Mouse (Mus musculus) retina, embryonic 14.5 days (tissue): ENCODE data around the gene Plekhg2.
"Not testable (repeated sequence)": the region's sequence is repeated elsewhere in the genome, so short reads cannot be mapped to it uniquely, and the experiment has no call there.

Experiments
- DNase-seq: peaks from one replicate; pipeline ENCODE4 v3.0.0-alpha.2; 2015; ENCODE audit warnings: low spot score

The Plekhg2 gene

DNA sequence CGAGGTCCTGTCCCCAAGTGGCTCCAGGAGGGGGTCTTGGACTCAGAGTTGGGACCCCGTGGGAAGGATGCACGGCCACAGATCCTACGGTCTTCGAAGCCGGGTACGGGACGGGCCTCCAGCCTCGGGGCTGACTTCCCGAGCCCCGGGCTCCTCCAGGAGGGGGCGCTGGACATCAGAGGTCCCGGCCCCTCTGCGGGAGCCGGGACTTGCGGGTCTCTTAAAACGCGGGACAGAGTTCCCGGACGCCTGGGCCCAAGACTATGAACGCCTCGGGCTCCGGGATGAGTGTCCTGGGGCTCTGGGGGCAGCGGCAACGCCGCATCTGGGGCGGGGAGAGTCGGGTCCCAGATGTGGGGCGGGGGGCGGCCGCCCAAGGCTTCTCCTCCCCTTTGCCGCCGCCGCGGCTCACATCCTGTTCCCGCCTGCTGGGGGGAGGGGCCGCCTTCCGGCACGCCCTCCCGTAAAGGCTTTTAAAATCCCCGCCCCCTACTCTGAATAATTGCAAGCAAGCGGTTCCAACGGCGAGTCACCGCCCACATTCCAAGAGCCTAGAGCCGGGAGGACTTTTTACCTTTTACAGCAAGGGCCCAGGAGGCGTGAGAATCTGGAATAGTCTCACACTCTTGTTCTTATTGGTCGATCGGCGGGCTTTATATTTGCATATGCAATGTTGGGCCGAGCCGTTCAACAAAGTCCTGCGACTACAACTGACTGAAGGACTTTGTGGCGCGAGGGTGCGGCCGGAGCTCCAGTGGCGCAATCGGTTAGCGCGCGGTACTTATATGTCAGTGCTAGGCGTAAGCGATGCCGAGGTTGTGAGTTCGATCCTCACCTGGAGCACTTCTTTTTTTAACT lies at the start of gene Plekhg2:
Gene Plekhg2 (minus strand): TSS at position 349 of the 858 bp plus-strand sequence.
- DNase-seq: peak; percentile 98

DNA sequence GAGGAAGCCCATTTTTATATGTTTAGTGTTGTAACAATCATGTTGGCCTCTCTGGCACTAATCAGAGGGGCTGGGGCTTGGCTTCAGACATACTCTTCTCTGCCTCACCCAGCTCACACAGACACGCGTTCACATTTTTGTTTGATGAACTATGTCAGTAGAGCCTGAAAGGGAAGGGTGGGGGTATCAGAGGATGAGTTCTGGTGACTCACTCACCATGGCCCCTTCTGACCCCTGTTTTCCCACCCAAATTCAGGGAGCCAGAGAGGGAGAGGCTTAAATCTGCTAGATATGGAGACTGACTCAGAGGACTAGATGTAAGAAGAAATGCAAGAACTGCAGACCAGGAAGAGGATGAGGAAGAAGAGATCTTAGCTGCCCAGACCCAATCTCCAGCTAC lies 47.0 kb upstream of the Plekhg2 start:
- DNase-seq: no peak

DNA sequence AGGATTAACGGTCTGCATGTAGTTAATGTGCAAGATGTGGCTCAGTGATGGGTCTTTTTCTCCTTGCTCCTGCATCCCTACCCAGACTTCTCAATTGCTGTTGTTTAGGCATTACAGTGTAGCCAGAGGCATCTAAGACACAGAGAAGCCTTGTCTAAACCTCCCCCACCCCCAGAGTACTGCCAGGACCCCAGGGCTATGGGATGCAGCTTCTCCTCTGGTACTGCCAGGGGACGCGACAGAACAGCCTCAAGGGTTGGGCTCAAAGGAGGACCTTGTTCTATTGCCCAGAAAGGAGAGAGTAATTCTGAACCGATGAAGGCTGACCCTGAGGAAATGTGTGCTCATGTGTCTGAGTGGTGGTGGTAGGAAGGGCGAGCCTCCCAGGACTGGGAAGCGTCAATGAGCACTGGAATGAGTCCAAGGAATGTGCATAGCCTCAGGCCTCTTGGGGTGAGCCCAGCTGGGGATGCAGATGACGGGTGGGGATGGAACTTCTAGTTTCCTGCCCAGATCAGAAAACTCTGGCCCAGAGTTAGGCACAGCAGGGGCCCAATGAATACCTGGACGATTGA lies 45.8 kb upstream of the Plekhg2 start:
- DNase-seq: no peak

DNA sequence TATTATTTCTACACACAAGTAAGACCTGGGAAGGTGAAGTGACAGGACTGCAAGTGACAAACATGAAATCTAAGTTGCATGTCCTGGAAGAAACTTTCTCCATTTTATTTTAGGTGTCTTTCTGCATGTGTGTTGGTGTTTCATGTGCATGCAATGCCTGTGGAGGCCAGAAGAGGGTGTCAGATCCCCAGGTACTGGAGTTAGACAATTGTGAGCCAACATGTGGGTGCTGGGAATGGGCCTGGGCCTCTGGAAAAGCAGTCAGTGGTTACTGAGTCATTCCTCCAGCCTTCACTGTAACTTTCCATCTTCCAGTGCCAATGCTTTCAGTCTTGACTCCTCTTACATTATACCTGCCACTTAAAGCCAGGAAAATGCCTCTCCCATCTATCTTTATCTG lies 45.0 kb upstream of the Plekhg2 start:
- no peak for DNase-seq

DNA sequence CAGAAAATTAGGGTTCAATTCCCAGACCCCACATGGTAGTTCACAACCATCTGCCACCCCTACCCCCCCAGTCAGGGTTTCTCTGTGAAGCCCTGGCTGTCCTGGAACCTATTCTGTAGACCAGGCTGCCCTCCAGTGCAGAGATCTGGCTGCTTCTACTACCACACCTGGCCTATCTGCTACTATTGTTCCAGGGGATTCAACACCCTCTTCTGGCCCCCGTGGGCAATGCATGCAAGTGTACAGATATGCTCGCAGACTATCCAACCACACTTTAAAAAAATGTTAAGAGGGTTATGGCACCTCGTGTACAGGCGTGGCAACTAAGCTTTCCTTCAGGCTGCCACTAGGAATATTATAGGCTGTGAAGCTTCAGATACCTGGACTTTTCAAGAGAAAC lies 40.4 kb upstream of the Plekhg2 start:
- no peak for DNase-seq

DNA sequence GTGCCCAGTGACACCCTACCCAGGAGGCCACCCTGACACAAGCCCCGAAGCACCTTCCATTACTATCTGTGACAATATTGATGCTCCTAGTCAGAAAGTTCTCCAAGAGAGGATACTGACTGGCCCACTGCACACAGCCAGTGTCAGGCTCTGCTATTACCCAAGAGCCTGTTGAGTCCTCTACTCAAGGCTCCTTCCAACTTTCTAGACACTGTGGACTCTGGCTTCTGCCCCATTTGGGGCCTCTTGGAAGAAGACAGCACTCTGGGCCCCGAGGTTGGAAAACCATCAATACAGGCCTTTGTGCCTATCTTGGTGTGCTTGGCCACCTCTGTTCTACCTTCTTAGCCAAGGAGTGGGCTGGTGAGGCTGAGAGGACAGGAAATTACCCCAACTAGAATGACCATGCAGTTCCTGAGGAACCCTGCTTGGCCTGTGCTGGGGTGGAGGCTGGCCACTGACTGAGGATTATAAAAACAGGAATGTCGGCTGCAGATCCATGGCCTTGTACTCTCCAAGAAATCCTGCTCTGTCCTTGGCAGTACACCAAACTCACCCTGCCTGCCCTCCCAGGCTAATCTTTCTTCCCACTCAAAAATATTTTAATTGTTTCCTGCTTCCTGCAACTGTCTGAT lies 38.6 kb upstream of the Plekhg2 start:
- DNase-seq: no peak

DNA sequence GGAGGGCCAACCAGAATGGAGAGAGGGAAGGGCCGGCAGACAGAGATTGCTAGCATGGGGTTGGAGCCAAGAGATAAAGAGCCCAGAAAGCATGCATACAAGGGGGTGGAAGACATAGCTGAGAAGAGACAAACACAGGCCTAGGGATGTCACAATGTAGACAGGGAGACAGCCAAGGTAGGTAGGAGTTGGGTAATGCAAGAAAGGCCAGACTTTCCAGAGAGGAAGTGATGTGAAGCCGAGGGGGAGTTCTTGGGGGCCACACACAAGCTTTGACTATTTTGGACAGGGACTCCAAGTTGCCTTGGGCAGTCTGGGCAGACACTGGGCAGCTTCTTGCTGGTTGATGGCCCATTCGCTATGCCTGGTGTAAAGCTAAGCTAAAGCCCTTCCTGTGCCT lies 29.5 kb upstream of the Plekhg2 start:
- no peak for DNase-seq

DNA sequence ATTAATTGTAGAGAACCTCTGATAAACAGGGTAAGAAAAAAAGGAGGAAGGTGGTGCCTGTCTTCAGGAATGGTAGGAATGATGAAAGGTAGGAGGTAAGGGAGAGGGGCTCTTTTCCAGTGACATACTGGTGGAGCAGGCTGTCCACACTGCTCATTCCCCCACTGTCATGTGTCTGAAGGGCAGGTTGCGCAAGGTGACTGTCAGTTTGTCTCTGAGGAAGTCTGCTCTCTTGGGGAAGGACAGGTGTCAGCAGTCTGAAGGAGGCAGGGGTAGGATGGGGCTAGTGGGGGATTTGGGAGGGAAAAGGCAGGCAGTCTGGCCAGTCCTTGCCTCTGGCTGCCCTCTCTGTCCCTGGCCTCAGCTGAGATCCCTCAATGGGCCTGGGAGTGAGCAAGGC lies 28.6 kb upstream of the Plekhg2 start:
- DNase-seq: no peak

DNA sequence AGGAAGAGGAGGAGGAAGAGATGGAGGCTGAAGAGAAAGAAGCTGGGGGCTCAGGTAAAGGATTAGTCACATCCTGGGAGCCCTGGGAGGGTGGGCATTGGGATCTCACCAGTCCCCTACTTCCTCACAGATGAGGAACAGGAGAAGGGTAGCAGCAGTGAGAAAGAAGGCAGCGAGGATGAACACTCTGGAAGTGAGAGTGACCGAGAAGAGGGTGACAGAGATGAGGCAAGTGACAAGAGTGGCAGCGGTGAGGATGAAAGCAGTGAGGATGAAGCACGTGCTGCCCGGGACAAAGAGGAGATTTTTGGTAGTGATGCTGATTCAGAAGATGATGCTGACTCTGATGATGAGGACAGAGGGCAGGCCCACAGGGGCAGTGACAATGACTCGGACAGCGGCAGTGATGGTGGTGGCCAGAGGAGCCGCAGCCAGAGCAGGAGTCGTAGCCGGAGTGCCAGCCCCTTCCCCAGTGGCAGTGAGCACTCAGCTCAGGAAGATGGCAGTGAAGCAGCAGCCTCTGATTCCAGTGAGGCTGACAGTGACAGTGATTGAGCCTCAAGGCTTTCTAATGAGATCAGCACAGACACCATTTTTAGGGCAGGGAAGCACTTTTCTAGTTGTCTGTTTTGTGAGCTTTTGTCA lies 26.4 kb upstream of the Plekhg2 start:
- no peak for DNase-seq

DNA sequence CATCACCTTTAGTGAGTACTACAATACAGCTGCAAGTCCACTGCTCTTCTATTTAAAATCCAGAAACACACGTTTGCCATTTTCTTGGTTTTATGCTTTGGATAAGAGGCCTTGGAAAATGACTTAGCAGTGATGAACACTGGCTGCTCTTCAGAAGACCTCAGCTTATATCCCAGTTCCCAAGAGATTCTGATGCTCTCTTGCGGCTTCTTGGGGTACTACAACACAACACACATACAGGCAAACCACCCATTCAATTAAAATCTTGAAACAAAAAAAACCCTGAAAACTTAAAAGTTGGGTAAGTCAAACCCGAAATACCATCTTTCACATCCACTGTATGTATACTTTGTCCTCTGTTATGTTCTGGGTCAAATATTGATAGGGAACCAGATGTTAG lies 25.6 kb upstream of the Plekhg2 start:
- DNase-seq: peak; percentile 66

DNA sequence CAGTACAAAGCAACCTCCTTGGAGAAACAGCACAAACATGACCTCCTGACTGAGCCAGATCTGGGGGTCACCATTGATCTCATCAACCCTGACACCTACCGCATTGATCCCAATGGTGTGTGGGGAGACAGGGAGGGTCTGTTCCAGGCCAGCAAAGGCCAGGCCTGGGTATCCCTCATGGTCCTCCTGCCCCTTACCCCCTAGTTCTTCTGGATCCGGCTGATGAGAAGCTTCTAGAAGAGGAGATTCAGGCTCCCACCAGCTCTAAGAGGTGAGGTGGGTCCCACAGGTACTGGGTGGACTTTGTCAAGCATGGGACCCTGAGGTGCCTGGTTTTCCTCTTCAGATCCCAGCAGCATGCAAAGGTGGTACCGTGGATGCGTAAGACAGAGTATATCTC lies 23.0 kb upstream of the Plekhg2 start:
- no peak for DNase-seq

DNA sequence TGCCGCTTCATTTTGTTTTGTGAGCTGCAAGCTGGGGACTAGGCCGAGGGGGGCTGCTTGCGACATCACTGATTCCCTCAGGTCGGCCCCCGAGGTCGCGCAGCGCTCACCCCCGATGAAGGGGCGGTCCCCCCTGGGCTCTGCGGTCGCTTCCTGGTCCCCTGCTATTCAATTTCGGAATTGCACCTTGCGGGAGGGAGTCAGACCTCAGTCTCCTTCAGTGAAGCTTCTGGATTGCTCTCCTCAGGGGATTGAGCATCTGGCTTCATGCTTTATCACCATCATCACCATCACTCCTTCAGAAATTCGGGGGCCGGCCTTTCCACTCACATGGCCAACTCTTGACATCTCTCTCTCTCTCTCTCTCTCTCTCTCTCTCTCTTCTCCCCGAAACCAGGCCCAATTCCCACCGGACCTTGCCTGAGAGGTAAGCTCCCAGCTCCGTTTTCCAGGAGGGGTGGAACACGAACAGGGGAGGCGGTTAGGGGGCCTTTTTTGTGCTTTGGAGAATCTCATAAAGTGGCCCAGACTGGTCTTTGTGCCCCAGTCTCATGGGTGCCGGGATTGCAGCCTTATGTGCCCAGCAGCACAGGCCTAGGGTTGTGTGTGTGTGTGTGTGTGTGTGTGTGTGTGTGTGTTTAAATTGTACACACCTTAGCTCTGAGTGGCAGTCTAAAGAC lies 21.0 kb upstream of the Plekhg2 start:
- no peak for DNase-seq

DNA sequence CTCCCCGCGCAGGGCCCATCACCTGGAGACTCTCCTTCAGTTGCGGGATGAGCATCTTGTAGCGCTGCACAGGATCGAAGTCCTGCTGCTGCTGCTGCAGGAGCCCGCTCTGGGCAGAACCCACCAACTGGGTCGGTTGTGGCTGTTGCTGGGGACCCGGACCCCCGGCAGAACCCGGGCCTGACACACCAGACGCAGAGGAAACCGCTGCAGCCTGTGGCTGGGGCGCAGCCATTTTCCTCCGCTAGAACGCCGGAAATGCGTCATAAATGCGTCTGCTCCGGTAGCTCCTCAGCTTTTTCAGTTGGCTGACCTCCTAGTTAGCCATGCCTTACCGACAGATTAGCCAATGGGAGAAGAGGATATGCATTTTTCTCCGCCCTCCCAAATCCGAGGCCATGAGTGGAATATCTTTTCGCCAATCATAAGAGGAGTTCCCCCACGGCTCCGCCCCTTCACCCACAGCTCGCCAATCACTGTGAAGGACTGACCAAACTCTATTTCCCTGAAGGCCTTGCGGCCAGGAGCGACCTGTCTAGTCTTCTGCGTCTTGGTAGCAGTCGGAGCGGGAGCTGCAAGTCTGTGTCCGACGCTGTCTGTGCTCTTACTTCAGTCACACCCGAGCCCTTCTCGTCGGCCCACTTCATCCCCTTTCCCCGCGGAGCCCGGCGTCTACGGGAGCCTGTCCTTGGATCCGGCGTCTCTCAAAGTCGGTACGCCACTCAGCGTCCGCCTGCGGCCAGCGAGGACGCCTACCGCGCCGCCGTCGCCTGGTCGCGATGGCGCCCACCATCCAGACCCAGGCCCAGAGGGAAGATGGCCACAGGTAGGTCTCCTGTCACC lies 20.3 kb upstream of the Plekhg2 start, which contains the start of the genes Med29 and Paf1:
Gene Med29 (minus strand): TSS at position 280 of the 843 bp plus-strand sequence.
Gene Paf1 (plus strand): TSS at position 523 of the 843 bp plus-strand sequence.
- DNase-seq: peak; percentile 98

DNA sequence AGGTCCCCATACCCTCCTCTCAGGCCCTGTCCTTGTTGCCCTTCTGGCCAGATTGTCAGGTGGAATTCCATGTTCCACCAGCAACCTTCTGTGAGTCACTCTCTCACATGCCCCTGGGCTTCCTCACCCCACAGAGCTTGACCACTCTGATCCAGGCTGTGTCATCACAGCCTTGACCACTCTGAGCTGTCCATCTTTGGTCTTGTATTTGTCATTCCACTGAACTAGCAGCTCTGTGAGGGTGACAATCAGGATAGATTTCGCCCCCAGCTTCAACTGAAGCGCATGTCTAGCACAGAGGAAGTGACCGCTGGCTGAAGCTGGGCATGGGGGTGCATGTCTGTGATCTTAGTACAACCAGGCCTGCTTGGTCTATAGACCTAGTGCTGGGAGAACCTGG lies 17.9 kb upstream of the Plekhg2 start:
- no peak for DNase-seq

DNA sequence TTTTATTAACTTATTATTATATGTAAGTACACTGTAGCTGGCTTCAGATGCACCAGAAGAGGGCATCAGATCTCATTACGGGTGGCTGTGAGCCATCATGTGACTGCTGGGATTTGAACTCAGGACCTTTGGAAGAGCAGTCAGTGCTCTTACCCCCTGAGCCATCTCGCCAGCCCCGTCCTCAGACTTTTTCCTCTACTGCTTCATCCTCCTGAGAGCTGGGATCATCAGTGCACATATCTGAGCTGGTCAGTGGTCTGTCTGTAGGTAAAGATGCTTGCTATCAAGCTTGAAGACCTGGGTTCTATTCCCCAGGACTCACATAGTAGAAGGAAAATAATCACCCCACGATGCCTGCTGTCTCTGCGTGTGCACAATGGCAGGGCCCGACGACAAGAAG lies 15.0 kb upstream of the Plekhg2 start:
- DNase-seq: not testable (repeated sequence)

DNA sequence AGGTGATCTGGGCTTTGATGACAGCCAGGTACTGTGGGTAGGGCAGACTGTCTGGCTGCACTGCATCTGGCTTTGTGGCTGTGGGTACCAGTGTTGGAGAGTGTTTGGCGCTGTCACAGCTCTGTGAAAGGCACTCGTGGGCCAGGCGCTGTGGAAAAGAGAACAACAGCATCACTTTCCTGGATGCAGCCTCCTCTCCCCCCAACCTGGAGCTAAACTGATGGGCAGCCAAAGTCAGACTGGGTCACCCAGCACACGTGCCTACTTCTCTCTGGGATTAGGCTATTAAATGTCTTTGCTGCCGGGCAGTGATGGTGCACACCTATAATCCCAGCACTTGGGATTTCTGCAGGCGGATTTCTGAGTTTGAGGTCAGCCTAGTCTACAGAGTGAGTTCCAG lies 14.5 kb upstream of the Plekhg2 start:
- not testable (repeated sequence) for DNase-seq

DNA sequence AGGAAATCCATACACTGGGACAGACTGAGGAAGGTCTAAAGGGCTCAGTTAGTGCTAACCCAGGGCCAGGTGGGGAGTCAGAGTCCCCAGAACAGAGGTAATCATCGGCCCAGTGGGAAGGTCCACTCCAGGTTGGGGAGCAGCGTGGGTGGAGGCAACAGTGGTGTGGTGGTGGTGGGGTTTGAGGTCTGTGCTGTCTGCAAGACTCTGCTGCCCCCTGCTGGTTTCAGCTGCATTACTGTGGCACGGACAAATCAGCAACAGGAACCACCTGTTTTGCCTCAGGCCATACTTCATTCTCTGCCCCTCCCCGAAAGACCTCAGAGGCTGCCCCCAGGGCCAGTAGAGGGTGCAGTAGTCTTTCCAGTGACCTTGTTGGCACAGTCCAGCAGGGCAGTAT lies 14.1 kb upstream of the Plekhg2 start:
- peak; percentile 88 for DNase-seq

DNA sequence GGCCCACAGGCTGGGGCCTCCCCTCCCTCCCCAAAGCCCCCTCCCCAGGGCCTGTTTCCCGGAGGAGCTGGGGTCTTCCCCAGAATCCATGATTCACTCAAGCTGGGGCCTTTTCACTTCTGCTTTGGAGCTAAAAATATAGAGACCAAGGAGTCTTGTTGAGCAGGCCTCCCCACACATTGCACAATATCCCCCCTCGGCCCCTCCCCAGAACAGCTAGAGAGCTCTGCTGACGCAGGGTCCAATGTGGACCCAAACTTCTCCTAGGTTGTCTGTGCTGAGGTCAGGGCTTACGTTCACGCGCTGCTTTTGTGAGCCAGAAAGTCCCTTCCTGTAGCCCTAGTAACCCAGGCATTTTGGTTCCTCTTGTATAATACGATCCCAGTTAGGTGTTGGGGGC lies 13.6 kb upstream of the Plekhg2 start:
- no peak for DNase-seq

DNA sequence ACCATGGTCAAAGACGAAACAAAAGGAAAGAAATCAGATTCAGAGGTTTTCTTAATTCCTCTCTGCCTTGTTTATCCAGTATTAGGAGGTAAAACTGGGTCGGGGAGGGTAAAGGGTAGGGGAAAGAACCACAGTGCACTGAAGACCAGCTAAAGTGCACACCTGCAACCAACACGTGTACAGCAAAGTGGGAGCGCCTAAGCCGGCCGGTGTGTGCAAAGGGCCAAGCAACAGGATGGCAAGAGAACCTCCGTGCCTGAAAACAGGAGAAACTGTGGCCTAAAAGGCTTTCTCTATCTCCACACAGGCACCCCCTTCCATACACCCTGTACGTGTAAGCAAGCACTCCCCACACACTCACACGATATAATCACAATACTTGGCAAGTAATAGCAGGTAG lies 12.8 kb upstream of the Plekhg2 start:
- no peak for DNase-seq

DNA sequence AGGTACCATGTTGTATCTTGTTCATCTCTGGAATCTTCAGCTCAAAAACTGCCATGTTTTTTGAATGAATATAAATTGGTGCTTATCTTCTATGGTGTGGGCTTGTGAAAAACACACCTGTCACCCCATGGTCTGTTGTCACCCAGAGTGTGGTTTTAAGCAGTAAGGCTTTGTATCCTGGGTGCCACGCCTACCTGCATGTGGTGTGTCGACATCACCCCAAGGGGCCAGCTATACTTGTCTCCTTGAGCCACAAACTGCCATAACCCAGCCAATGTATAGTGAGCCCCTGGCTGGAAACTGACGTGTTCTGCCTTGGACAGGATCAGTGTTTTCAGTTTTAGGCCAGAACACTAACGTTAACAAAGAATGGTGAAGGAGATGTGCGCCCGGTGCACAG lies 11.8 kb upstream of the Plekhg2 start:
- no peak for DNase-seq

DNA sequence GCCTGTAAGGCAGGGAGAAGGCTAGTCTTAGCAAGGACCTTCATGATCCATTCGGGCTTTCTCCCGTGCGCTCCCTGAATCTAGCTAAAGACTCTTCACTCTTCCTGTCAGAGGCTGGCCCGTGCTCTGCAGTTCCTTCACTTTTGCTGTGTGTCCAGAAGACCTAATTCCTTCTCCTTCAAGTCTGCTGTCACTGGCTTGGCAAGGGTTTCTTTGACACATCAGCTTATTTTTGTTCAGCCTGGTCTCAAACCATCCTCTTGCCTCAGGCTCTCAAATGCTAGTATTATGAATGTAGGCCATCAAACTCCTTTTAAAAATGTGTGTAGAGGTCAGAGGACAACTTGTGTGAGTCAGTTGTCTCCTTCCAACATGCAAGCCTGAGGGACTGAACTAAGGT lies 11.2 kb upstream of the Plekhg2 start:
- no peak for DNase-seq
